10 mouse cellular contexts compared by ENCODE assay signal in genomic region chr3:27371276-27371621, GRCm38 (mm10). TPM values are rescaled to one million over a fixed set of nuclear protein-coding genes. Genes with fewer than 3 reads are reported as not detected.
A peak's percentile ranks its signal among the peaks of the same experiment; 100 is the strongest.
DNase-seq lines count a peak whose midpoint lies in the region; ATAC-seq lines count a peak whose summit lies in the region.
"Had no signal": no experiment of that assay in that cellular context is flagged by ENCODE, and none has a peak within 500 bp of the region (broad histone marks: within the 10 kb centered on the region; RNA-seq: fewer than 3 reads in every experiment).

Ghsr (plus strand) TSS chr3:27371351.

- H3K9ac ChIP-seq in kidney, embryonic 16.5 days (replicated peaks; ENCODE audit: low read length): no peak within 1 kb of the TSS
- no peak within 1 kb of the TSS for H3K9ac ChIP-seq in embryonic facial prominence, embryonic 11.5 days (replicated peaks; ENCODE audit: low read length)
- peak within 1 kb of the TSS; percentile 26; the same call in 1 of the 2 replicates for H3K9ac ChIP-seq in hindbrain, embryonic 15.5 days
- peak within 1 kb of the TSS; percentile 35; the same call in 1 of the 2 replicates for H3K9ac ChIP-seq in neural tube, embryonic 12.5 days

- no peaks in the 10 kb centered on the region for H3K9me3 ChIP-seq in kidney, embryonic 16.5 days (ENCODE audit: low read length)
- H3K9me3 ChIP-seq in embryonic facial prominence, embryonic 11.5 days (replicated peaks; ENCODE audit: control insufficient read depth, low read length): no peaks in the 10 kb centered on the region
- no peaks in the 10 kb centered on the region for H3K9me3 ChIP-seq in hindbrain, embryonic 15.5 days
- H3K9me3 ChIP-seq in neural tube, embryonic 12.5 days: no peaks in the 10 kb centered on the region

- peaks cover 52% of the 10 kb centered on the region for H3K27me3 ChIP-seq in kidney, embryonic 16.5 days (ENCODE audit: insufficient read depth, low read length)
- peaks cover 29% of the 10 kb centered on the region for H3K27me3 ChIP-seq in embryonic facial prominence, embryonic 11.5 days (ENCODE audit: control insufficient read depth, insufficient read depth, low read length)
- peaks cover 51% of the 10 kb centered on the region for H3K27me3 ChIP-seq in hindbrain, embryonic 15.5 days
- peaks cover 44% of the 10 kb centered on the region for H3K27me3 ChIP-seq in neural tube, embryonic 12.5 days (replicated peaks)

- ATAC-seq in kidney, embryonic 16.5 days (ENCODE audit: low FRiP score, low TSS enrichment): no peak
- no peak for ATAC-seq in embryonic facial prominence, embryonic 11.5 days (replicated peaks; ENCODE audit: insufficient number of reproducible peaks, low FRiP score, low TSS enrichment, low read depth)
- peak; percentile 43; the same call in 1 of the 2 replicates for ATAC-seq in hindbrain, embryonic 15.5 days (ENCODE audit: low FRiP score, low read depth)
- peak; percentile 49; the same call in 1 of the 2 replicates for ATAC-seq in neural tube, embryonic 12.5 days (ENCODE audit: low FRiP score, low read depth)

- no peak for DNase-seq in kidney, postnatal 10 days
- DNase-seq in embryonic facial prominence, embryonic 11.5 days (ENCODE audit: low spot score): no peak
- DNase-seq in gastrocnemius, postnatal 10 days: no peak
- DNase-seq in spleen, postnatal 10 days (ENCODE audit: low spot score in 2 of 2): no peak
- DNase-seq in T-cell, adult 2 months (ENCODE audit: low spot score): no peak
- DNase-seq: cerebellum, adult 18-20 months; kidney, postnatal 14 days had no signal

- peak within 1 kb of the TSS; percentile 31 for H3K4me3 ChIP-seq in kidney, embryonic 16.5 days (ENCODE audit: low read length)
- H3K4me3 ChIP-seq in embryonic facial prominence, embryonic 11.5 days (ENCODE audit: low read depth, low read length): peak within 1 kb of the TSS; percentile 14
- peak within 1 kb of the TSS; percentile 51 for H3K4me3 ChIP-seq in hindbrain, embryonic 15.5 days
- H3K4me3 ChIP-seq in neural tube, embryonic 12.5 days: peak within 1 kb of the TSS; percentile 37

- H3K27ac ChIP-seq in kidney, embryonic 16.5 days (ENCODE audit: low read length): no peak within 1 kb of the TSS
- no peak within 1 kb of the TSS for H3K27ac ChIP-seq in embryonic facial prominence, embryonic 11.5 days (replicated peaks; ENCODE audit: low read depth, low read length)
- H3K27ac ChIP-seq in hindbrain, embryonic 15.5 days (replicated peaks): no peak within 1 kb of the TSS
- H3K27ac ChIP-seq in neural tube, embryonic 12.5 days: no peak within 1 kb of the TSS

- WGBS in kidney, embryonic 16.5 days: 1% methylated on average over 19 of the region's 19 CpGs
- WGBS in embryonic facial prominence, embryonic 11.5 days: under 1% methylated on average over 19 of the region's 19 CpGs
- WGBS in hindbrain, embryonic 15.5 days: under 1% methylated on average over 19 of the region's 19 CpGs
- WGBS in neural tube, embryonic 12.5 days: under 1% methylated on average over 18 of the region's 19 CpGs

- H3K4me1 ChIP-seq in kidney, embryonic 16.5 days (ENCODE audit: insufficient read depth, low read length): peaks cover 10% of the 10 kb centered on the region
- H3K4me1 ChIP-seq in embryonic facial prominence, embryonic 11.5 days (ENCODE audit: control insufficient read depth, insufficient read depth, low read length): no peaks in the 10 kb centered on the region
- peaks cover 22% of the 10 kb centered on the region for H3K4me1 ChIP-seq in hindbrain, embryonic 15.5 days (replicated peaks)
- peaks cover 17% of the 10 kb centered on the region for H3K4me1 ChIP-seq in neural tube, embryonic 12.5 days

- H3K36me3 ChIP-seq in kidney, embryonic 16.5 days (ENCODE audit: insufficient read depth, low read length): no peaks in the 10 kb centered on the region
- no peaks in the 10 kb centered on the region for H3K36me3 ChIP-seq in embryonic facial prominence, embryonic 11.5 days (replicated peaks; ENCODE audit: control insufficient read depth, insufficient read depth, low read depth, low read length)
- H3K36me3 ChIP-seq in hindbrain, embryonic 15.5 days: no peaks in the 10 kb centered on the region
- H3K36me3 ChIP-seq in neural tube, embryonic 12.5 days: no peaks in the 10 kb centered on the region

- peak within 1 kb of the TSS; percentile 42 for H3K4me2 ChIP-seq in kidney, embryonic 16.5 days (replicated peaks; ENCODE audit: low read depth, low read length)
- H3K4me2 ChIP-seq in embryonic facial prominence, embryonic 11.5 days (ENCODE audit: low read depth, low read length): peak within 1 kb of the TSS; percentile 27
- peak within 1 kb of the TSS; percentile 97 for H3K4me2 ChIP-seq in hindbrain, embryonic 15.5 days
- H3K4me2 ChIP-seq in neural tube, embryonic 12.5 days (replicated peaks): peak within 1 kb of the TSS; percentile 78

RNA-seq across cellular contexts. Expression of gene Ghsr, which starts in this region (rescaled TPM):
- not detected in 2 replicates for polyA plus RNA-seq in kidney, embryonic 16.5 days (2015; fragmentation: Nextera tagmentation; extraction: Ambion mirVana)
- not detected in 2 replicates for polyA plus RNA-seq in embryonic facial prominence, embryonic 11.5 days (2014; fragmentation: Nextera tagmentation; extraction: Ambion mirVana)
- 0.33 and 0.77 TPM in 2 replicates for polyA plus RNA-seq in hindbrain, embryonic 15.5 days (2015; fragmentation: Nextera tagmentation; extraction: Ambion mirVana)
- polyA plus RNA-seq in neural tube, embryonic 12.5 days (2016; fragmentation: Nextera tagmentation; extraction: Ambion mirVana): 0.41 and 0.62 TPM in 2 replicates
- not detected for total RNA-seq in gastrocnemius, postnatal 10 days (2021)

Comparison
In these comparisons a context has a peak if more than half of its experiments do, and no peak if none do; other contexts are left out.
1. Peak in ATAC-seq, H3K4me3 ChIP-seq, H3K9ac ChIP-seq and H3K4me2 ChIP-seq in hindbrain, embryonic 15.5 days; RNA of the gene not detected or under 1 TPM.
2. Peak in ATAC-seq, H3K4me3 ChIP-seq, H3K9ac ChIP-seq and H3K4me2 ChIP-seq in neural tube, embryonic 12.5 days; RNA of the gene not detected or under 1 TPM.
3. H3K4me2 ChIP-seq: peak in every context shown above with its lines; median percentile 97 in hindbrain, embryonic 15.5 days; 78 in neural tube, embryonic 12.5 days; 42 in kidney, embryonic 16.5 days; 27 in embryonic facial prominence, embryonic 11.5 days.